Mouse (Mus musculus) adrenal gland, adult 8-10 months (tissue): ENCODE data around the gene Shb. TPM values are rescaled to one million over a fixed set of nuclear protein-coding genes. Genes with fewer than 3 reads are reported as not detected.

Experiments
- DNase-seq: peaks from one replicate; pipeline ENCODE4 v3.0.0; 2022
- total RNA-seq, 4 experiments: library from RNA; stranded (reverse); gene quantifications; 2 replicates each; pipeline ENCODE4 v1.2.4; 2022

The Shb gene
- total RNA-seq, 4 experiments from 2014 or later, result 39.5 to 104 (median 79.0) TPM

DNA sequence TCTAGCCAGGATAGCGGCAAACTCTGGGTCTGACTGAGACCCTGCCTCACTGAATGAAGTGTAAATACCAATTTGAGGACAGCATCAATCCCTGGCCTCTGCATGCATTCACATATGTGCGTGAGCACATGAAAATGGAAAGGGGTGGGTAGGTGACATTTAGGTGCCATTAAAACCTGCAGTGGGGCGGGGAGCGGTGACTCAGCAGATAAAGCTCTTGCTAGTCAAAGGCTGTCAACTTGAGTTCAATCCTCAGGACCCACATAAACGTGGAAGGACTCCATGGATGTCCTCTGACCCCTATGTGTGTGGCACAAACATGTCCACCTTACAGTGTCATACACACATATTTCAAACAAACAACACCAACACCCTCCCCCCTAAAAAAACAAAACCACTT, 50.8 kb downstream of the Shb start:
- DNase-seq, result no peak

DNA sequence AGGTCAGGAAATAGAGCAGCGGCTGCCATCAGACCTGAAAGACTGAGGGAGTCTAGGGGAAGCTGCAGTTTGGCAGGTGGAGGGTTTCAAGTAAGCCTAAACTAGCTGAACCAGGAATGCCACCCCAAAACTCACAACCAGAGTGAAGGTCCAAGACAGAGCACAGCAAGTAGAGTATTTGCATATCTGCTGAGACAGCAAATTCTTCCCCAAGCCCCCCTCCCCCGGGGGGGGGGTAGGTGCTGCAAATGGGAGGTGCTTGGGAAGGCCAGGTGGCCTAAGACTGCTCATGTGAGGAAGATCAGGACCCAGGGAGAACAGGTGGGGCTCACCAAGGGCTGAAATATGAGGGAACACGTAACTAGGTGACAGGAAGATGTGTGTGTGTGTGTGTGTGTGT, 51.7 kb downstream of the Shb start:
- no peak for DNase-seq

GRCm38 (mm10) chr4:45479433-45479832, 52.8 kb downstream of the Shb start:
- no peak for DNase-seq

- DNase-seq, result no peak
Observed at GRCm38 (mm10) chr4:45478178-45478577, 54.1 kb downstream of the Shb start.

DNA sequence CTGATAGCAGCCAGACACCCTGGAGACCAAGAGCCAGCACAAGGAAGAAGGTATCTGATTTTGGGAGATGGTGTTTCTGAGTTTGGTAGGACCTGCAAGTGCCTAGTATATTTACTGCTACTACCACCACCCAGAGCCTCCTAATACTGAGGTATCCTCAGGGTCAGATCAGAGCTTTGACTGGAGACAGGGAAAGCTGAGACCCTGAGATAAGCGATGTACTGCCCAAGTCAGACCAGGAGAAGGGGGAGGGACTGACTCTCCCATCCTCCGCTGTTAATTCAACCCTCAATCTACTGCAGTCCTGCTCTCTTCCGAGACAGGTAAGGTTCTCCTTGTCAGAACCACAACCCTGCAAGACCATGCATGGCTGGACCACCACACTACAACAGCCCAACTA, 55.2 kb downstream of the Shb start:
- DNase-seq, result no peak

- DNase-seq, result no peak
Observed at GRCm38 (mm10) chr4:45474832-45475231, 57.4 kb downstream of the Shb start.

- no peak for DNase-seq
Observed at GRCm38 (mm10) chr4:45474131-45474530, 58.1 kb downstream of the Shb start.

DNA sequence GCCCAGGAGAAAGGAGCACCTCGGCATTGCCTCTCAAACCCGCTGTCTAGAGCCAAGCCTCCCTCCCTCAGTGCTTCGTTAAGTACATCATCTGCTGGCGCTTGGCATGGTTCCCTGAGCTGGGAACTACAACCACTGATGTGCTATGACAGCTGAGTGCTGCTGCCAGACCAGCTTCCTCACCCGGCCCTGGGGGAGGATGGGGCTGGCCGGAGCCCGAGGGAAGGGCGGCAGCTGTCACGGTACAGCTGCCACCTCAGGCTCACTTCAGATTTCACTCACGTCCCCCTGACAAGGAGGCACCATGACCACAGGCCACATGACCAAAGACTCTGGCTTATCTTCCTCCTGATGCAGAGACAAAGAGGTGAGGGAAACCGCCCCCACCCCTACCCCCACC, 59.1 kb downstream of the Shb start:
- peak; percentile 73 for DNase-seq

- no peak for DNase-seq
Observed at GRCm38 (mm10) chr4:45472706-45473105, 59.6 kb downstream of the Shb start.

GRCm38 (mm10) chr4:45471654-45472556, 60.4 kb downstream of the Shb start:
- peak; percentile 65 for DNase-seq

- DNase-seq, result no peak
Observed at GRCm38 (mm10) chr4:45469057-45469456, 63.2 kb downstream of the Shb start.

GRCm38 (mm10) chr4:45468507-45468906, 63.8 kb downstream of the Shb start:
- no peak for DNase-seq

- DNase-seq, result peak; percentile 95
Observed at GRCm38 (mm10) chr4:45467115-45467912, 65.0 kb downstream of the Shb start.

GRCm38 (mm10) chr4:45464941-45465340, 67.3 kb downstream of the Shb start:
- DNase-seq, result no peak

- DNase-seq, result no peak
Observed at GRCm38 (mm10) chr4:45464528-45464927, 67.7 kb downstream of the Shb start.

GRCm38 (mm10) chr4:45464123-45464522, 68.1 kb downstream of the Shb start:
- DNase-seq, result no peak

DNA sequence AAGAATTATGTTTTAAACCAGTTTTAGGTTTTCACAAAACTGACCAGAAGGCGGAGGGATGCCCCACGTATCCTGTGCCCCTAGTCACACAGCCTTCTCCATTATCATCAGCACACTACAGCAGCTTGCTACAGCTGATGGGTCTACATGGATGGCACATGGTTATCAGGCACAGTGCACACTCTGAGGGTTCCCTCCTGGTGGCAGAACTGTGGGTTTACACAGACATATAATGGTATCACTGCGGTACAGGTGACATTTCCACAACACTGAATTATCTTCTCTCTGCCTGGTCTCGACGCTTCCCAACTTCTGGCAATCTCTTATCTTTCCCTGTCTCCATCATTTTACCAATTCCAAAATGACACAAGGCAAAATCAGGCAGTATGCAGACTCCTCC, 69.6 kb downstream of the Shb start:
- DNase-seq, result no peak

GRCm38 (mm10) chr4:45461661-45462060, 70.6 kb downstream of the Shb start:
- no peak for DNase-seq

DNA sequence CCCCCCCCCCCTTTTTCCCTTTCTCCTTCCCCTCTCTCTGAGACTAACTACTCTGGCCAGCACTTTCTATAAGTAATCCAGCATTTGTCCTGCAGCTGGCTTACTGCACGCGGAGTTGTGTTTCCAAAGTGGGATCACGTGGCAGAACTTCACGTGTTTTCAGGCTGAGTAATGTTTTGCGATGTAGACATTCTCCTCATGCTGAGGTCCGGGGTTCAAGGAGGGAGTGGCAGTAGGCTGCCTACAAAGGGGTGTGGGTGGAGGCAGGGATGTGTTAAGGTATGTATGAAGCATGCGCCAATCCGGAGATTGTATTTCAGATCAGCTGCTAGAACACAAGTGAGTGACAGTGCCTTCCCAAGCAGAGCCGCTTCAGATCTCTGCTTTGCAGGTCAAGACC, 72.9 kb downstream of the Shb start:
- no peak for DNase-seq

- no peak for DNase-seq
Observed at GRCm38 (mm10) chr4:45457543-45457942, 74.7 kb downstream of the Shb start.

- DNase-seq, result no peak
Observed at GRCm38 (mm10) chr4:45455001-45455400, 77.3 kb downstream of the Shb start.

GRCm38 (mm10) chr4:45453271-45453851, 78.9 kb downstream of the Shb start:
- no peak for DNase-seq

- DNase-seq, result peak; percentile 42
Observed at GRCm38 (mm10) chr4:45452569-45453111, 79.6 kb downstream of the Shb start.
